Mouse (Mus musculus): ENCODE results near the gene Ctps.
"Not testable (repeated sequence)": the region's sequence is repeated elsewhere in the genome, so short reads cannot be mapped to it uniquely, and the experiment has no call there.

DNA sequence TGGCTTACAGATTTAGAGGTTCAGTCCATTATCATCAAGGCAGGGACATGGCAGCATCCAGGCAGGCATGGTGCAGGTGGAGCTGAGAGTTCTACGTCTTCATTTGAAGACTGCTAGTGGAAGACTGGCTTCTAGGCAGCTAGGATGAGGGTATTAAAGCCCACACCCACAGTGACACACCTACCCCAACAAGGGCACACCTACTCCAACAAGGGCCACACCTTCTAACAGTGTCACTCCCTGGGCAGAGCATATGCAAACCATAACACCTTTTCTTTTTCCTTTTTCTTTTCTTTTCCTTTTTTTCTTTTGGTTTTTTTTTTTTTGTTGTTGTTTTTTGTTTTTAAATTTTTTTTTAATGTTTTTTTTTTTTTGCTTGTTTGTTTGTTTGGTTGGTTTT lies 26.1 kb upstream of the Ctps start:
- TF ChIP-seq GATA1, TAL1 (IDR thresholded peaks at IDR 0.05; ENCODE audit: low read length): not testable (repeated sequence)
